Mouse (Mus musculus) cerebellum, postnatal 25 days (tissue): ENCODE results near the gene Il20rb.

Source experiments
- DNase-seq, 2 experiments: peaks; one replicate each; pipeline ENCODE4 v3.0.0; 2021; ENCODE audit warnings: mixed read lengths in 2 of 2

The Il20rb gene

GRCm38 (mm10) chr9:100419644-100420043 lies 66.9 kb downstream of the Il20rb start:
- DNase-seq: no peak

DNA sequence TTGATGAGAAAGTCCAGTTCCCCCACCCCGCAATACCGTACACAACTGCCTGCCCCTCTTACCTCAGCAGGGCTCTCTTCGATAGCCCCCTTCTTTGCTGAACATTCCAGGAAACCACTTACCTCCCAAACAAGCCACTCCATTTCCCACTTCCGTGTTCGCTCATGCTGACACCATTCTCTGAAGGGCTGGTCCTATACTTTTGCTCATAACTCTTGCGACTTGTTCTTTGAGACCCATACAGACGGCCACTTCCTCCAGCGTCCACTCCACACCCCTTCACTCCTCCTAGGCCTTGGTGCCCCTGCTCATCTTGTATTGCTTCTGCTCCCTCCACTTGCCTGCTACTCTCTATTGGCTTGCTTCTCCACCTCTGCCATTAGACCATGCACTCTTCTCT lies 67.5 kb downstream of the Il20rb start:
- no peak for DNase-seq

DNA sequence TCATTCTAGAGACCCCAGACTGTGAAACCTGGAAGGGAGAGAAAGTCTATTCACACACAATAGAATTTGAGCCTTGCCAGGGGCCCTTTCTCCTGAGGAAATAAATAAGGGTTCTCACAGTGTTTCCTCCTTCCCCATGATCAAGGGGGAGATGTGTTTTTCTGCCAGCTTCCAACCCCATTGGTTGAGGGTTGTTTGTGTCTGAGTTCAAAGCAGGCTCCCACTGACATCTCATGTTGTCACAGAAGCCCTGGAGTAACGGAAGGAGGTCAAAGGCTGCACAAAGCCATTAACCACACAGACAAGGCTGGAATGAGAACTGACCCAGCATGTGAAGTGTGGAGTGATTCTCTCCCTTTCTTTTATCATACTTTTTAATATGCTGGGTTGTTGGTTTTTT lies 69.8 kb downstream of the Il20rb start:
- no peak for DNase-seq

DNA sequence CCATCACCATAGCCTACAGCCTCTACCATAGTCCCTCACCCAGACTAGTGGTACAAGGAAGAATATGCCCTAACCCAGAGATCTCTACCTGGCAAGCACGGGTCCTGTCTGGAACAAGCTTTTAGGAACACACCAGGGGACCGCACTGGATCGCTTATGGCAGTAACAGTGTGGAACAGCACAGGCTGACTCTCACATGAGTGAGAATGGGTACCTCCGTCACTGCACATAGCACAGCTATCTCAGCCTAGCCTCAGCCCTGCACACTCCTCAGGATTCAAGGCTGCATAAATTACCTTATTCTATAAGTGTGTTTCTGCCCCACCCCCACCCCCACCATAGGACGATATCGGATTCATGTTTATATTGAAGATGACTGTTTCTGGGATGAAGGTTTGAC lies 70.3 kb downstream of the Il20rb start:
- no peak for DNase-seq

DNA sequence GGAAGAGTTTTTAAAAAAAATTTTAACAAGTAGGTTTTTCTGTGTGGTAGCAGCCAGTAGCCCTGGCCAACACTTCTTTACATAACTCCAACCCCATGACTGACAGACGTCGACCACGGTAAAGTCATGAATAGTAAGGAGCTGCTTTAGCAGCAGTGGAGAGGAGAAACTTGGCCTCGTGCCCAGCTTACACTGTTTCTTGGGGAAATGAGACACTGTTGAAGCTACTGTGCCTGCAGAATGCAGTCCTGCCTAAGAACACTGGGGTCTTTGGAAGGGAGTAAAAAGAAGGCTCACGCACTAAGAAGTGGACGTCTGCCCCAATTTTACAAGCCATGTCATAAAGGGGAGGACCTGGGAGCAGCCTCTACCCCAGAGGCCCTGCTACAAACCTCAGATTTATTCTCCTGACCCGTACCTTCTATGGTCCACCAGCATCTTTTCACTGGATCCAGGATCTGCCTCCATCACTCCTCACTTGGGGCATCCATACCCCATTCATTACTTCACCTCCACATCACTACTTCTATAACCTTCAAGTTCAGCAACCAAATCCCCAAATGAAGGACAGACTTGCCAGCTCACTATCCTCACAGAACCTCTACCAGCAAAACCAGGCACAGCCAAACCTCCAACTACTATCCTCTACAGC lies 71.1 kb downstream of the Il20rb start:
- DNase-seq: peak in 1 of 2 experiments; percentile 53
